Mouse (Mus musculus): ENCODE results near the gene Fermt3.

Fermt3 gene

DNA sequence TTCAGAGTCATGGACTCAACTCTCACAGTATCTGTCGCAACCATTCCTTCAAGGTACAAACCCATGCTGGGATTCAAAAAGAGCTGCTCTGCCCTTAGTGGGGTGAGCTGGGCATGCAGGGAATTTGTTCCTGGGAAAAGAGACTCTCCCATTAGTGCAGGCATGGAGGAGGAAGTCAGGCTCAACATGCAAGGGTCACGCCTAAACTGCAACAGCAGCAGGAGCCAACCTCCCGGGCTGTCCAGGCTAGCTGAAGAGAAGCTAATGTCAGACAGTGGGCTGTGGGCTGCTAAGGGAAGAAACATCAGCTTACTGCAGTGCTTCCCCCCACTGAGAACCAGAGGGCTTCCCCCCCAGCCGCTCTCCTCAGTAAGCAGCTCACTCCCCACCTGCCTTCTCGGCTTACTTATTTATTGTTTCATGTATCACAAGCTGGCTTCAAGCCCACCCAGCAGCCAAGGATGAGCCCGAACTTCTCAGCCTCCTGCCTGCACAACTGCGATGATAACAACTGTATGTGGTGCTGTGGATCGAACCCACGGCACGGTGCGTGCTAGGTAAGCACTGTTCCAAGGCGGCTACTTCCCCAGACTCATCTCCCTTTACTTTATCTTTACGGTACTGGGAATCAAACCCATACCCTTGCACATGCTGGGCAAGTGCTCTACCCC is 46.9 kb downstream of the Fermt3 start:
- DNase-seq (ENCODE audit: low read depth, low spot score) = no peak

DNA sequence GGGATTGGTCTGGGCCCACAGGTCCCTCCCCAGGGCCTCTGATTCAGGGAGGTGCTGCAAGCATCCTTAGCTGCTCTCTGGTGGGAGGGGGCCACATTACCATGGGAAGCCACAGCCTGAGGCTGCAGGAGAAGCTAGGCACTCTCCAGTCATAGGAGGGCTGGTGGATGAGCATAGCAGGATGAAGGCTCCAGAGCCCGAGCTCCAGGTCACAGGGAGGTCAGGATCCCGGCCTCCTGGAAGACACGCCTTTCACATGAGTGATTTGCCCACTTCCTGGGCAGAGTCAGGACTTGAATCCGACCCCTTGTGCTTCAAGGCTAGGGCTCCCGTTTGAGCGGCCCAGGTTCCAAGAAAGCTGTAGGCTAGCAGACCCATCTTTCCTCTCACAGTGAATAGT is 47.6 kb downstream of the Fermt3 start:
- no peak for DNase-seq (ENCODE audit: low read depth, low spot score)

DNA sequence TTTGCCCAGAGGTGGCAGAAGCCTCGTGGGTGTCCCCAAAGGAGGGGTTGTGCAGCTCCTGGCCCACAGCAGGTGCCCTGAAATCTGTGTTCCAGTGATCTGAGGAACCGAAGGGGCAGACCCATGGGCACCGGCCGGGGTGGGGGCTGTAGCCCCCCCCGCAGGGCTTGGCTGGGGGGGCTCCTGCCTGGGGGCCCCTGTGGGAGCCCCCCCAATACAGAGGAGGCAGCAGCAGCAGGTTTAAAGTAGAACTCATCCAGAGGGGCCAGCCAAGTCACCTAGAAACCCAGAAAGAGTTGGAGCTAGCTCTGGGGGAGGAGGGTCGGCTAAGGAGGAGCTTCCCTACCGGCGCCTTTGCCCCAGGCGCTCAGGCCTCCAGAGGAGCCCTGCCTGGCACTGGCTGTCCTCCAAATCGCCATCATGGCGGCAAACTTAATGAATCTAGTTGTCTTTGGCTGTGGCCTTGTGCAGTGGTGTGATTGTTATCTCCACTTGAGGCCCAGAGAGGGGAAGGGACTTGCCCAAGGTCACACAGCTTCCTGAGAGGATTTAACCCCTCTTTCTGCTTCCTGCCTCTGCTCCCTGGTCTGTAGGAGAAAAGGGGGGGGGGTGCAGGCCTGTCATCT is 48.7 kb downstream of the Fermt3 start:
- DNase-seq (ENCODE audit: low read depth, low spot score) = no peak

DNA sequence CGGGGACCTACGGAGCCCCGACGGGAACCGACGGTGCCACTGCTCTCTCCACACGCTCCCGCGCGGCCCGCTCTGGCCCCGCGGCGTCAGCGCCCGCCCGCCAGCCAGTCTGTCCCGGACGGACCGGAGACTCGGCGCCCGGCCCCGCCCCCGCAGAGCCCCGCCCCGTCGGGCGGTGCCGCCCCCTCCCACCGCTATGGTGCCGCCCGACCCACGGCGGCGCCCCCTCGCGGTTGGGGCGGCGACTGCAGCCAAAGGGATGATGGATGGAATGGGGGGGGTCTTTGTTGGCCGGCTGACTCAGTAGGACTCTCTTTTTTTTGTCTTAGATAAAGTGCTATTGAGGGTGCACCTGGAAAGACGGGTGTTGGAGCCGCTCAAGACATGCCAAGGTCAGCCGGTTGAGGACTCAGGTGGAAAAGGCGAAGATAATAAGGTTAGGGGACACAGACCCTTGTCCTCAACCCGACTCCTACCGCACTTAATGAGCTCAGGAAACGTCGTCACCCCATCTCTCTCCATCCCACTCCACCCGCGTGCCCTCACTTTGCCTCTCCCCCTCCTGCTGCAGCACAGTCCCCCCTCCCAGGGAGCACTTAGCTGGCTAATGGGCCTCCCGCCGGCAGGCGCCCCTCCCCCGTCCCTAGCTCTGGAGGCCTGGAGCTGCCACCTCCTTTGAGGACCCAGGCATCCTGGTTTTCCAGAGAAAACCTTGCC is 49.4 kb downstream of the Fermt3 start:
- DNase-seq (ENCODE audit: low read depth, low spot score) = no peak

DNA sequence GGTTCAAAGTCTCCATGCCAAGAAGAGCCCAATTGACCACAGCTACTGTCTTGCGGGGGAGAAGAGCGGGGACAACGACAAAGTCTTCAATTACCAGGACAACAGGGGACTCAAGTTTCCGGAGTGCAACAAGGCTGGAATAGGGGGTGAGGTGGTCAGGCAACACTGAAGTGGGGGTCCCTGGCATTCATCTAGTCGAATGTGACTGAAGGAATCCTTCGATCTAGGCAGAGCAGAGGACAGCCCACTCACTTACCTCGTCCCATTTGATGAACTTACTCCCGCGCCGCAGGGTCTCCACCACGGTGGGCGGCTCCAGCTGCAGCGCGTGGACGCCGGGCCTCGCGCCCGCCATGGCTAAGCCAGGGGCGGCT is 50.0 kb downstream of the Fermt3 start:
- DNase-seq (ENCODE audit: low read depth, low spot score) = no peak

DNA sequence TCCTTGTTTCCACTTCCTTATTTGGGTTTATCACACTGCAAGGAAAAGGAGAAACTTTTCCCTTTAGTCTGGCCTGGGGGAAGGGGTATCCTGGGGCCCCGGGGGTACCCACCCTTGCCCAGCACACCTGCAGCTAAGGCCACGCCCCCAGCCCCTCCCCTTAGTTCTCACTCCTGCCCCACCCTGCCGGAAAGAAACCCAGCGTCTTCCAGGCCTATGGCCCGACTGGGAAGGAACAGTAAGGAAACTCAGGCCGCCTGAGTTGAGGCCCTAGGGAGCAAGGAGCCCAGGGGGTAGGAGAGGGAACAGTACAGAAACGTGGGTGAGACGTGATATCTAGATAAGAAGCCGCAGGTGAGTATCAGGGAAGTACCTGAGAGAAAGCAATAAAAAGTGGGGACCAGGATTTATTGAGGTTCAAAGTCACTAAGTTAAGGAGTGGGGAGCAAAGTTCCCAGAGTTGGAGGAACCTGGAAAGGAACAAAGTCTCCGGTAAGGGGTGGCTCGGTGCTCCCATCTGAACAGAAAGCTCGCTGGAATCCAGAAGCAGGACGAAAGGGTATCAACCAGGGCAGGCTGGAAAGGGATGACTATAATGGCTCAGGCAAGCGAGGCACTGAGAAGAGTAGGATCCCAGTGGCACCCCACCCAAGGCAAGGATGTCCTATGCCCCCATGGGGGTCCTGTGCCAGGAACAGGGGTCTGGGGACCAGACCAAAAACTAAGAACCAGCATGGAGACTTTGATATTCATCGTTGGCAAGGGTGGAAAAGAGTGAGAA is 50.6 kb downstream of the Fermt3 start:
- DNase-seq (ENCODE audit: low read depth, low spot score) = no peak

DNA sequence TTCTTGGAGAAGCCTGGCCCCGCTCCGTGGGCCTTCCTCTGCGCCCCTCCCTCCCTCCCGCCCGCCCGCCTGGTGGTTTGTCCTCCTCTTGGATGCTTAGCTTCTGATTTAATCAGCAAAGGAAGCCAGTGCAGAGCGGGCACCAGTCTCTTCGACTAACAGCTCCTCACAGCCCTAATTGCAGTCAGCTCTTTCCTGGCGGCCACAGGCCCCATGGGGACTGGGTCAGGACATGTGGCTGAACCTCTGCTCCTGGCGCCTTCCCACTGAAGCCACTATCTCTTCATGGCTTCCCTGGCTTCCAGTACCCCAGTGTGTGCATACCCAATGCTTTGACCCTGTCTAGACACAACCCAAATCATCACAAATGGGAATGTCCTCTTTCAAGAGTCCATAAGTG is 62.8 kb downstream of the Fermt3 start:
- no peak for DNase-seq (ENCODE audit: low read depth, low spot score)

DNA sequence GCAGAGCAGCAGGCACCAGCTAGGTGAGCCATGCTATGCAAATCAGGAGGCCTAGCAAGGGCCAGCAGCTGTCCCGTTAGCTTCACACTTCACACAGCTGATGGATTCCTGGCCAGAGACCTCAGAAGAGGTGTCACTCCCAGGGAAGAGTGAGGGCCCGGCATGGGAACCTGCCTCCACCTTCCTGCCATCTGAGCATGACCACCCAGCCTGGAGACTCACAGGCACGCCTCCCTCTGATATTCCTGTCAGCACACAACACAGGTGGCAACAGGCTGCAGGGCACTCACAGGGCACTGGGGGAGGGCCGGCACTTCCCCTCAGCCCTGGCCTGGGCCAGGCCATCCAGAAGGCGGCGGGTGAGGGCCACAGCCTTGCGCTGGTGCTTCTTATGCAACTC is 63.8 kb downstream of the Fermt3 start:
- DNase-seq (ENCODE audit: low read depth, low spot score) = no peak

DNA sequence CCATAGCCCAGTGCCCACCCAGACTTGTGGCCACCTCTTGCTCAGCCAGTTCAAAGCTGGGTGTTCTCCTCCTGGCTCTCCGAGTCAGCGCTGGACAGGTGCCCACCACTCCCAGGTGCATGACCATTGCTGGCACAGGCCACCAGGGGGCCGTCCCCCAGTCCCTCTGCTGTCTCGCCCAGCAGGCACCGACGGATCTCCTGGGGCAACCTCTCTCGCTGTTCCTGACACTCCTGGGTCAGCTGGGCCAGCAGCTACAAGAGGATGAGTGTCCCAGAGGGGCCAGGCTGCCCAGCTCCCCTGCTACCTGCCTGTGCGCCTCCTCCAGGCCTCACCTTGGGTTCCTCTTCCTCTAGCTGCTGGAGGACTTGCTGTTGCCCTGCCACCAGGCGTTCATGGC is 65.2 kb downstream of the Fermt3 start:
- DNase-seq (ENCODE audit: low read depth, low spot score) = no peak

DNA sequence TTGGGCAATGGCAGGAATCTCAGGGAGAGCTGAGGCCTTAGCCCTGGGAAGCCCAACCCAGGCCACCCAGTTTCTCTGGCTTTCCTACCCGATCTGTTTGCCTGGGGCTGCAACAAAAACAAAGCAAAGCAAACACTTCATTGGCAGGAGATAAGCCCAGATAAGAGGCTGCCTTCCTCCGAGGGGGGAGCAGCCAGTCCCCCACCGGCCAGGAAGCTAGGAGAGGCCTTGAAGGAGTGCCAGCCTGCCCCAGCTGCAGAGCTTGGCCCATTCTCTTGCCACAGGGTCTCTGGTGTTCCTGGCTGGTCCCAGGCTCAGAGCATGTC is 66.6 kb downstream of the Fermt3 start:
- DNase-seq (ENCODE audit: low read depth, low spot score) = no peak

DNA sequence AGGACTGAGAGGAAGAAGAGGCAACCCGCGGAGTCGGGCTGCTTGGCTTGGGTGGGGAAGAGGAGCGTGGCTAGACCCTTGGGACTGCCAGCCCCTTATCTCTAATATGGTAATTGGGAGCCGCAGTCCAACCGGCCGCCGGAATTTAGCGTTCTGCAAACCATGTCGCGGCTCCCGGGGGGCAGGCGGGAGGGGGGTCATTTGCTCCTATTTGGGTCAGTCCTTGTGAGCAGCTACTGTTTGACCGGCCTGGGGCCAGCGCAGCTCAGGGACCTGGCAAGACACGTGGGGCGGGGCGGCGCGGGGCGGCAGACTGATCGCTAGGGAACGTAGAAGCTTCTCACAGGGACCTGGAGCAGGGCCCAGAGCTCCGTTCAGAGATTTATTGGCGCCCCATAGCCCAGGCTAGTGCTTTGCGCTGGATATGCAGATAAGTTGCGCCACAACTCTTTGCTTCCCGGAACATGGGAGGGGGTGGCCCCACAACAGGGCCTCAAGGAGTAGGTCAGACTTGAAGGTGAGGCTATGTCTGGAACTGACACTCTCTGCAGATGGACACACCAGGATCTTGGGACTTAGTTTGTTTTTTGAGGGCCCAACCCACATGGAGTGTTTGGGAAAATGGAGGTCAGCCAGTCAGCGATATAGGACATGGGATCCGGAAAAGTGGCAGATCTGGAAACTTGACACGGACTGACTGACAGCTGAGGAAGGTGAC is 67.1 kb downstream of the Fermt3 start:
- DNase-seq (ENCODE audit: low read depth, low spot score) = no peak

DNA sequence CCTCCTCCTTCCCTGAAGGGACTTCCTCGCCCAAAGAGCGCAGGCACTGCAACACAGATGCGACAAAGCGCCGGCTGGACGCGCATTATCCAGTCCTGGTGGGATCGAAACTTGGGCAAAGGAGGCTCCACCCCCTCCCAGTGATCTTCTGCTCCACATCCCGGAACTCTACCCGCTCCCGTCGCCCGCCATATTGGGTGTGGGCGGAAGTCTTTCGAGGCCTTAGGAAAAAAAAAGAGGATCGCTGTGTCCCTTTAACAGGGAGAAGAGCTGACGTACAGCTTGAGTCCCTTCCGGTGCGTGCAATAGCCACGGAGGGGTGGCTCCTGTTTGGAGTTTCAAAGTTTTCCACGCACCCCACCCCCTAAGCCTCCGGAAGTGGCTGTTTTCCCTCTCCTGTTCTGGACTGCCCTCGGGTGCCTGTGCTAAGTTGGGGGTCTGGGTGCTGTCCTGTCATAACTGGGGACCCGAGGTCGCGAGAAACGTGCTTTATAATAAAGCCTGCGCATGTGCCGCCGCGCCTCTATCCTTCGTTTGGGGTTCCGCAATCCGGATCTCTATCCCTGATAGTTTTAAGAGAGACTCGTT is 67.8 kb downstream of the Fermt3 start:
- DNase-seq (ENCODE audit: low read depth, low spot score) = peak; percentile 95

DNA sequence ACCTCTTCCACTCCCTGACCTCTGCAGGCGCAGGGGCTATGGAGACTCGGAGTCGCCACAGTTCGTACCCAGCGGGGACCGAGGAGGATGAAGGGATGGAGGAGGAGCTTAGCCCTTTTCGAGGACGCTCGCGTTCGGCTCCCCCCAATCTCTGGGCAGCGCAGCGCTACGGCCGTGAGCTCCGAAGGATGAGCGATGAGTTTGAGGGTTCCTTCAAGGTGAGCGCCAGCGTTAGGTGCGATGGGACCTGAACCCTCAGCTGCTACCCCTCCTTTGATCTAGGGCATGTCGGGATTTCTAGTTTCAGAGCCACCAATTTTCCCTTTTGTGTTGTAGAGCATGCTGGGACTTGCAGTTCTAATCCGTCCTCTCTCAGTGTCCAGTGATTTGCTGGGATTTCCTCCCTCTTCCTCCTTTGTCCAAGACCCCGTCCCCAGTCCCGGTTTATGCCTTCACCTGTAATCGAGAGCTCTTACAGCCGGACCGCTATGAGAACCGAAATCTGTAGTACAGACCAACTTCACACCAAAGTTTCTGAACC is 68.6 kb downstream of the Fermt3 start:
- peak; percentile 76 for DNase-seq (ENCODE audit: low read depth, low spot score)

DNA sequence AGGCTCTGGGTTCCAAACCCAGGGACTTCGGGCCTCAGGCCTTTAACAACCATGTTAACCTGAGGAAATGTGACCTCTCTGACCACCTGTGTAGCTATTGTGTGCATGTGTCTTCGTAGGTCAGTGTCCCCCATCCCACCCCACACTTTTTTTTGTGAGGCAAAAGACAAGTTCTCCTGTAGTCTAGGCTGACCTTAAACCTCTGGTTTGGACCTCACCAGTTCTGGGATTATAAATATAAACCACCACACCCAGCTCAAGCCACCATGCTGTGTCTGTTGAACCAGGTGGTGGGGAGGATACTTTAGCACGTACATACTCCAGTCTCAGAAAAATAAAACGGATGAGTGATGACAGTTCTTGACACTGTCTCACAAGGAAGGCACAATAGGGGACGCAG is 69.3 kb downstream of the Fermt3 start:
- DNase-seq (ENCODE audit: low read depth, low spot score) = no peak

DNA sequence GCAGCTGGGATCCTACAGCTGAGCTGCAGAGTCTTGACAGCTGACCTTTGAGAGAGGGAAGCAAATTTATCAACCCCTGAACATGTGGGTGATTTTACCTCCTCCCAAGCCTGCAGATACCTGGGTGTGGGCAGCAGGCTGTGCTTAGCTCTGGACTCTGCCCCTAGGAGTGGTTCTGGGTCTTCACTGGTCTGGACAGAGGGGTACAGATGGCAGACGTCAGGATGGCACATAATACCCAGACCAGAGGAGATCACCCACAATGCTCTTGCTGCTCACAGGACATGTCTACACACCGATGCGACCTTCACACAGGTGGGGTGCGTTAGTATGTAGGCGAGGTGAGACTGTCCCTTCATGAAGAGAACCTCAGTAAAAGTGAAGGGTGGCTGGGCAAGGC is 69.7 kb downstream of the Fermt3 start:
- DNase-seq (ENCODE audit: low read depth, low spot score) = no peak

Data from telencephalon, adult 2 months (tissue).